Mouse (Mus musculus): ENCODE data around the gene Raver2. TPM values are rescaled to one million over a fixed set of nuclear protein-coding genes. Genes with fewer than 3 reads are reported as not detected.

Raver2 gene
- polyA plus RNA-seq, 1 experiment from 2014 or later = 6.2 TPM

GRCm38 (mm10) chr4:101046576-101046975, 22.2 kb upstream of the Raver2 start:
- no peak for DNase-seq (ENCODE audit: low spot score)
- 85% methylated on average over 4 of the region's 4 CpGs for WGBS
- Histone ChIP-seq H3K36me3 (replicated peaks; ENCODE audit: control insufficient read depth, insufficient read depth) (no peaks in the 10 kb centered on the region), H3K27ac (no peak overlapping the region), H3K4me3 (replicated peaks; ENCODE audit: low read length) (no peak overlapping the region), H3K4me1 (replicated peaks; ENCODE audit: control insufficient read depth, insufficient read depth, low read length) (no peaks in the 10 kb centered on the region), H3K4me2 (replicated peaks) (no peak overlapping the region), H3K9ac (no peak overlapping the region), H3K9me3 (ENCODE audit: control insufficient read depth, low read length) (no peaks in the 10 kb centered on the region), H3K27me3 (ENCODE audit: control insufficient read depth, insufficient read depth, low read length) (no peaks in the 10 kb centered on the region)
- no peak for ATAC-seq (ENCODE audit: low FRiP score)

DNA sequence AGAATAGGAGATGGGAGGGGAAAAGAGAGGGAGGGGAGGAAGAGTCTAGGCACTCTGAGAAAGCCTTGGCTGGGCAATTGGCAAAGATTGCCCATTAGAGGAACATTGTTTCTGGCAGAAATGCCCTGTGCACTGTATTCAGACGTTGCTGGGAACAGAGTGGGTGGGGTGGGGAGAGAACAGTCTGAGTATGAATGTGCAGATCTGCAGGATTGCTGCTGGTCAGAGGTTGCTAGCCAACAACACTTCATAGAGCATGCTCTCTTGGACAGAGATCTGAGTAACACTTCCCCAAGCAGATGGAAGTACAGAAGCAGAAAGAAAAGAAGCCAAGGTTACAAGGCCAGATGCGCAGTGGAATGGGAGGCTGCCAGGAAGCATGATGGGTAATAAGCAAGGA, 6.6 kb upstream of the Raver2 start:
- H3K4me3 ChIP-seq (replicated peaks; ENCODE audit: low read length) = no peak overlapping the region
- no peaks in the 10 kb centered on the region for H3K9me3 ChIP-seq (ENCODE audit: control insufficient read depth, low read length)
- H3K36me3 ChIP-seq (replicated peaks; ENCODE audit: control insufficient read depth, insufficient read depth) = no peaks in the 10 kb centered on the region
- DNase-seq (ENCODE audit: low spot score) (no peak), ATAC-seq (ENCODE audit: low FRiP score) (no peak)
- H3K27ac ChIP-seq = no peak overlapping the region
- H3K9ac ChIP-seq = no peak overlapping the region
- H3K4me2 ChIP-seq (replicated peaks) = no peak overlapping the region
- no peaks in the 10 kb centered on the region for H3K27me3 ChIP-seq (ENCODE audit: control insufficient read depth, insufficient read depth, low read length)
- H3K4me1 ChIP-seq (replicated peaks; ENCODE audit: control insufficient read depth, insufficient read depth, low read length) = no peaks in the 10 kb centered on the region
- 71% methylated on average over 2 of the region's 2 CpGs for WGBS

DNA sequence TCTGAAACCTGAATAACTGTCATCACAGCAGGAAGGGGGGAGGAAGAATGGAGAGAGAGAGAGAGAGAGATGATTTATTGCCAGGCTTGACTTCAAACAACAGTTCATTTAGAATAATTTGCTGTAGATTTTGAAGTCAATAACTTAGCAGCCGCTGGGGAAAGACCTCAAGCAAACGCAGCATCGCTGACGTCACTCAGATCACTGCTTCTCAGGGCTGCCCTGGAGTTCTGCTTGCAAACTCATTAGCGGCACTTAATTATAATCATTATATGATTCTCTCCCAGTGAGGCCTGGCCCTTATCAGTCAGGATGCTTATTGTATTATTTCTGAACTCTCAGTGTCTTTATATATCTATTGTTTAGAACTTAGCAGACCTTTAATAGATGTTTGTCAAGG, 2.4 kb upstream of the Raver2 start:
- H3K9ac ChIP-seq = no peak overlapping the region
- H3K27me3 ChIP-seq (ENCODE audit: control insufficient read depth, insufficient read depth, low read length) = no peaks in the 10 kb centered on the region
- no peaks in the 10 kb centered on the region for H3K36me3 ChIP-seq (replicated peaks; ENCODE audit: control insufficient read depth, insufficient read depth)
- 49% methylated on average over 5 of the region's 5 CpGs for WGBS
- no peak overlapping the region for H3K4me3 ChIP-seq (replicated peaks; ENCODE audit: low read length)
- no peak overlapping the region for H3K27ac ChIP-seq
- no peaks in the 10 kb centered on the region for H3K9me3 ChIP-seq (ENCODE audit: control insufficient read depth, low read length)
- no peaks in the 10 kb centered on the region for H3K4me1 ChIP-seq (replicated peaks; ENCODE audit: control insufficient read depth, insufficient read depth, low read length)
- DNase-seq (ENCODE audit: low spot score) (peak; percentile 32), ATAC-seq (ENCODE audit: low FRiP score) (no peak)
- H3K4me2 ChIP-seq (replicated peaks) = no peak overlapping the region

DNA sequence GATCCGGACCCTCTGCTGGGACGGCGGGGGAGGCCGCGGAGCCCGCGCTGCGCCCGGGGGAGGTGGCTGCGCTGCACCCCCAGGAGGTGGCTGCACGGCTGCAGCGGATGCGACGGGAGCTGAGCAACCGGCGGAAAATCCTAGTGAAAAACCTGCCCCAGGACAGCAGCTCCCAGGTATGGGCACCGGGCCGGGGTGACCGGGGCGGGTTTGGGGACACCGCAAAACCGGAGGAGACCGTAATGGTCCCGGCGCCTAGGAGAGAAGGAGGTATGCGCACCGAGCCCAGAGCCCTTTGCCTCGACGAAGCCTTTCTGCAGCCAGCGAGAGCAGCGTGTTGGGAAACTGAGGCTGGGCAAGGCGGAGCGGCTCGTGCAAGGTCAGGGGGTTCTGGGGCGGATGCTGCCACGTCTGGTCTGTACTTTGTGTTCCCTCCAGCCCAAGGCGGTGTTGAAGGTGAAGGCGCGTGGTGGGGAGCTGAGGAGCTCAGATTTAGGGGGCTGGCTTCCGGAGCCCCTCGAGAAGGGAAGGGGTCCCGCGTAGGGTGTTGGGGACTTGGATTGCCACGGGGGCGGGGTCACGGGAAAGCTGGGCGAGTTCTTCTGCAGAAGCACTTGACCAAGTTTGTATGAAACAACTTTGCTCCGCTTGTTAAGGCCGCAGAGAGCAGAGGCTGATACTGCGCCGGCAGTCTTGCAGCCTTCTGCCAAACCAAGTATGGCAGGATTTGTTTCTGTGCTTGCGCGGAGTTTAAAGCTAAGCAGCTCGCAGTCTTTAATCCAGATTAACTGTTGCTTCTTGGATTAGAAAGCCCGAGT, 580 bp downstream of the Raver2 start:
- H3K27ac ChIP-seq = no peak overlapping the region
- under 1% methylated on average over 55 of the region's 55 CpGs for WGBS
- DNase-seq (ENCODE audit: low spot score) (peak; percentile 49), ATAC-seq (ENCODE audit: low FRiP score) (peak; percentile 64; the same call in 1 of the 2 replicates)
- H3K4me2 ChIP-seq (replicated peaks) = peak overlapping the region; percentile 93
- H3K9me3 ChIP-seq (ENCODE audit: control insufficient read depth, low read length) = no peaks in the 10 kb centered on the region
- H3K36me3 ChIP-seq (replicated peaks; ENCODE audit: control insufficient read depth, insufficient read depth) = no peaks in the 10 kb centered on the region
- H3K4me1 ChIP-seq (replicated peaks; ENCODE audit: control insufficient read depth, insufficient read depth, low read length) = no peaks in the 10 kb centered on the region
- peak overlapping the region; percentile 79 for H3K9ac ChIP-seq
- H3K4me3 ChIP-seq (replicated peaks; ENCODE audit: low read length) = peak overlapping the region; percentile 74
- H3K27me3 ChIP-seq (ENCODE audit: control insufficient read depth, insufficient read depth, low read length) = no peaks in the 10 kb centered on the region

GRCm38 (mm10) chr4:101071570-101071969, 2.8 kb downstream of the Raver2 start:
- Histone ChIP-seq H3K9ac (no peak overlapping the region), H3K36me3 (replicated peaks; ENCODE audit: control insufficient read depth, insufficient read depth) (no peaks in the 10 kb centered on the region), H3K27ac (no peak overlapping the region), H3K4me3 (replicated peaks; ENCODE audit: low read length) (no peak overlapping the region), H3K4me1 (replicated peaks; ENCODE audit: control insufficient read depth, insufficient read depth, low read length) (no peaks in the 10 kb centered on the region), H3K9me3 (ENCODE audit: control insufficient read depth, low read length) (no peaks in the 10 kb centered on the region), H3K4me2 (replicated peaks) (no peak overlapping the region), H3K27me3 (ENCODE audit: control insufficient read depth, insufficient read depth, low read length) (no peaks in the 10 kb centered on the region)
- whole genome bisulfite sequencing = 91% methylated on average over 4 of the region's 4 CpGs
- DNase-seq (ENCODE audit: low spot score) = no peak
- no peak for ATAC-seq (ENCODE audit: low FRiP score)

DNA sequence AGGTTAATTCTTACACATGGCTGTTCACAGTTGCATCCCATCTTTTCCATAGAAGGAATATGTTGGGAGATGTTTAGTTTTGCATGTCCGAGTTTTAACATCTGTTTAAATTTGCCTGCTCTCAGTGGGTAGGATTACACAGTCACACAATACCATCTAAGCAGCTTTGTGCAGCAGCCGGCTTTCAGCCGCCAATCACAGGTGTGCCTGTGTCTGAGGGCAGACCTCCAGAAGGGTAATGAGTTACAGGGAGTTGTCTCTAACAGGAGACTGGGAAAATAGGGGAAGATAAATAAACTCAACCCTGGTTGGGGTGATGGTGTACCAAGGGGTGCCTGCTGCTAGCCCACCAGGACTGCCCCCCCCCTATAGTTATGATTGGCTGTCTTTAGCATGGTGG, 7.6 kb downstream of the Raver2 start:
- Histone ChIP-seq H3K36me3 (replicated peaks; ENCODE audit: control insufficient read depth, insufficient read depth) (no peaks in the 10 kb centered on the region), H3K9ac (no peak overlapping the region), H3K4me2 (replicated peaks) (no peak overlapping the region), H3K4me3 (replicated peaks; ENCODE audit: low read length) (no peak overlapping the region), H3K27me3 (ENCODE audit: control insufficient read depth, insufficient read depth, low read length) (no peaks in the 10 kb centered on the region), H3K4me1 (replicated peaks; ENCODE audit: control insufficient read depth, insufficient read depth, low read length) (no peaks in the 10 kb centered on the region), H3K9me3 (ENCODE audit: control insufficient read depth, low read length) (no peaks in the 10 kb centered on the region), H3K27ac (no peak overlapping the region)
- DNase-seq (ENCODE audit: low spot score) (no peak), ATAC-seq (ENCODE audit: low FRiP score) (no peak)
- 50% methylated on average over 3 of the region's 3 CpGs for WGBS

DNA sequence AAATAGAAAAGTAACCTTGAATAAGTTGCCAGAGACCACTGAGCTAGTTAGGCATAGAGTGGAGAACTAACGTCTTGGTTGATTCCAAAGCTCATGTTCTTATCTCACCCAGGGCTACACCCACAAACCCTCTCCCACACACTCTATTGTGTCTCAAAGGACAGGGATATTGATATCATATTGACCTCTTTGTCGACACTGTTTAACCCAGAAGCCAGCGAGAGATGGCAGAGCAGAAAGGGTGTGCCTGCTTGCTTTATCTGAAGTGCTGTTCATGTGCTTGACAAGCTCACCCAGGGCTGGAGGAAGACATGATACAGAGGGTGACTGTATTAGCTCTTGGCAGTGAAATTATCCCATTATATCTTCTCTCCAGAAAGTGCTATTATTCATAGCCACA, 11.2 kb downstream of the Raver2 start:
- ATAC-seq (ENCODE audit: low FRiP score) (no peak), DNase-seq (ENCODE audit: low spot score) (no peak)
- Histone ChIP-seq H3K9ac (no peak overlapping the region), H3K4me3 (replicated peaks; ENCODE audit: low read length) (no peak overlapping the region), H3K4me1 (replicated peaks; ENCODE audit: control insufficient read depth, insufficient read depth, low read length) (0 out of 2 replicates have a peak, but pooled peaks cover 6% of the 10 kb centered on the region), H3K27ac (no peak overlapping the region), H3K36me3 (replicated peaks; ENCODE audit: control insufficient read depth, insufficient read depth) (no peaks in the 10 kb centered on the region), H3K9me3 (ENCODE audit: control insufficient read depth, low read length) (no peaks in the 10 kb centered on the region), H3K27me3 (ENCODE audit: control insufficient read depth, insufficient read depth, low read length) (no peaks in the 10 kb centered on the region), H3K4me2 (replicated peaks) (no peak overlapping the region)
- 75% methylated on average over 3 of the region's 3 CpGs for WGBS

DNA sequence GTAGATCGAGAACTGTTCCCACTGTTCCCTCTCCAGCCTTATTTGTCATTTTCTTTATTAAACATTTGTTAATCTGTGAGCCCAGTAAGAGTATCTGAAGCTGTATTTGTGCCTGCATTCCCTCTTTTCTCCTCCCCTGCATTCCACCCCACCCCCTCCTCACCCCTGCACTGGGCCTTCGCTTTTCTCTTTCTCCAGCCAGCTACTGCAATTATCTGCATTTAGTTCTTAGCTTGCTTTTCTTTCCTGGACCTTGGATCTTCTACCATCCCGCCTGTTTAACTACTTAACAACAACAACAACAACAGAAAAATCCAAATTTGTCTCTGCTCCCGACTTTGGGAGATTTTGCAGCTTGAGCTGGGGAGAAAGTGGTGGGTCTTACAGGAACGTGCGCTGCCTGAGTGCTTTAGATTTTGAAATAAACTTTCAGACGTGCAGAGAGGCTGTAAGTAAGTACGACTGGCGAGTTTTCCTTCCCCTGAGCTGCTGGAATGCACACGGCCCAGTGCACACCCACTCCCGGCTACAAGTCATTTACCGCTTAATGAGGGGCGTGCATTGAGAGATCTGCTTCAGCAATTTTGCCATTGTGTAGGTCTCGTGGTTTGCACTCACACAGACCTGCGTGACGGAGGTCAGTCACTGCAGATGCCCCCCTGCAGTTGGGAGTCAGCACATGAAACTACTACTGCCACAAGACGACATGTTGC, 13.5 kb downstream of the Raver2 start:
- peak overlapping the region; percentile 21 for H3K4me2 ChIP-seq (replicated peaks)
- peak overlapping the region; percentile 26; the same call in 1 of the 2 replicates for H3K27ac ChIP-seq
- H3K9me3 ChIP-seq (ENCODE audit: control insufficient read depth, low read length) = no peaks in the 10 kb centered on the region
- H3K9ac ChIP-seq = no peak overlapping the region
- H3K27me3 ChIP-seq (ENCODE audit: control insufficient read depth, insufficient read depth, low read length) = no peaks in the 10 kb centered on the region
- no peak for DNase-seq (ENCODE audit: low spot score)
- no peak; the same call in 1 of the 2 replicates for ATAC-seq (ENCODE audit: low FRiP score)
- 0 out of 2 replicates have a peak, but pooled peaks cover 6% of the 10 kb centered on the region for H3K4me1 ChIP-seq (replicated peaks; ENCODE audit: control insufficient read depth, insufficient read depth, low read length)
- WGBS = 14% methylated on average over 17 of the region's 17 CpGs
- H3K36me3 ChIP-seq (replicated peaks; ENCODE audit: control insufficient read depth, insufficient read depth) = no peaks in the 10 kb centered on the region
- no peak overlapping the region for H3K4me3 ChIP-seq (replicated peaks; ENCODE audit: low read length)

- no peak overlapping the region for H3K27ac ChIP-seq
- no peak overlapping the region for H3K4me2 ChIP-seq (replicated peaks)
- WGBS = 92% methylated on average over 4 of the region's 4 CpGs
- H3K27me3 ChIP-seq (ENCODE audit: control insufficient read depth, insufficient read depth, low read length) = no peaks in the 10 kb centered on the region
- H3K9me3 ChIP-seq (ENCODE audit: control insufficient read depth, low read length) = no peaks in the 10 kb centered on the region
- 0 out of 2 replicates have a peak, but pooled peaks cover 6% of the 10 kb centered on the region for H3K4me1 ChIP-seq (replicated peaks; ENCODE audit: control insufficient read depth, insufficient read depth, low read length)
- no peaks in the 10 kb centered on the region for H3K36me3 ChIP-seq (replicated peaks; ENCODE audit: control insufficient read depth, insufficient read depth)
- DNase-seq (ENCODE audit: low spot score) (no peak), ATAC-seq (ENCODE audit: low FRiP score) (no peak)
- H3K4me3 ChIP-seq (replicated peaks; ENCODE audit: low read length) = no peak overlapping the region
- no peak overlapping the region for H3K9ac ChIP-seq
Measured at GRCm38 (mm10) chr4:101084863-101085262, 16.1 kb downstream of the Raver2 start.
